Mouse (Mus musculus) embryonic fibroblast, embryonic 13.5 days (primary cell): ENCODE data around the gene Gng7.

ENCODE experiments used
- CTCF ChIP-seq: IDR thresholded peaks from 2 replicates; pipeline ENCODE4 v1.5.1; 2011; ENCODE audit warnings: mild to moderate bottlenecking, control low read depth, low read length, moderate library complexity, borderline replicate concordance; ENCODE audit not compliant: insufficient read depth
- POLR2A ChIP-seq: IDR thresholded peaks from 2 replicates; pipeline ENCODE4 v1.6.1; 2011; ENCODE audit warnings: low read depth, mild to moderate bottlenecking, control low read depth, low read length, moderate library complexity

DNA sequence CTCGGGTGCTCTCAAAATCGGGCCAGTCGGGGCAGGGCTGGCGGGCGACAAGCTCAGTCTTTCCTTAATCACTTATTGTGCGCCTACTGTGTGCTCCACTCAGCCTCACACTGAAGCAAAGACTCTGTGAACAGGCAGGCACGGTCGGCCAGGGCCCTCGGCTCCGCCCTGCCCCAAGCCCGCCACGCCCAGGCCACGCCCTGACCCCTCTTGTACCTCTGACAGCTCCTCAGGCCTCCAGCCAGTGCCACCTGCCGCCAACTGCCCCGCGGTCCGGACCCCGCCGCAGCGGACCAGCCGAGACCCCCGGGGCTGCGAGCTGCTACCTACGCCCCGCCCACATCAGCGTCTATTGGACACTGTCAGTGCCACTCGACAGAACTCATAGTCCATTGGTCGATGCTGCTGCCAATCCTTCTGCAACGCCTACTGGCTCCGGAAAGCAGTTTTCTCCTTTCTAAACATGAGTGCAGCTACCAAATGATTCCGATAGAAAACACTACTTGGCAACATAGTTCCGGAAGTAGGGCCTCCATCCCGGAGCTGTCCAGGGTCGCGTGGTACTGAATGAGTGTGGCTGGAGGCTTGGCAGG lies 22.3 kb upstream of the Gng7 start, which contains the start of gene Slc39a3:
- TF ChIP-seq POLR2A (peak; percentile 56; the same call in 1 of the 2 replicates), CTCF (no peak)
